Mouse (Mus musculus) spleen, postnatal 36 days (tissue): ENCODE results near the gene Atp5g2.
"Not testable (repeated sequence)": the region's sequence is repeated elsewhere in the genome, so short reads cannot be mapped to it uniquely, and the experiment has no call there.

Experiments
- DNase-seq, 2 experiments: peaks; one replicate each; pipeline ENCODE4 v3.0.0; 2022; ENCODE audit warnings: low spot score in 2 of 2, mixed read lengths in 1 of 2

Atp5g2 gene

GRCm38 (mm10) chr15:102669571-102669970, 2.6 kb downstream of the Atp5g2 start:
- DNase-seq, result no peak

GRCm38 (mm10) chr15:102665494-102665893, 6.7 kb downstream of the Atp5g2 start:
- peak; percentile 35 to 51 for DNase-seq

GRCm38 (mm10) chr15:102663825-102664224, 8.3 kb downstream of the Atp5g2 start:
- no peak for DNase-seq

GRCm38 (mm10) chr15:102662601-102663000, 9.6 kb downstream of the Atp5g2 start:
- not testable (repeated sequence) for DNase-seq

- no peak for DNase-seq
Measured at GRCm38 (mm10) chr15:102657926-102658381, 14.2 kb downstream of the Atp5g2 start.

- DNase-seq, result no peak
Measured at GRCm38 (mm10) chr15:102656658-102657057, 15.5 kb downstream of the Atp5g2 start.

- not testable (repeated sequence) for DNase-seq
Measured at GRCm38 (mm10) chr15:102651928-102652660, 20.1 kb downstream of the Atp5g2 start.

- DNase-seq, result no peak
Measured at GRCm38 (mm10) chr15:102651107-102651506, 21.0 kb downstream of the Atp5g2 start.

GRCm38 (mm10) chr15:102635817-102636216, 36.3 kb downstream of the Atp5g2 start:
- DNase-seq, result no peak

- DNase-seq, result no peak
Measured at GRCm38 (mm10) chr15:102634684-102635083, 37.5 kb downstream of the Atp5g2 start.

- peak; percentile 71 for DNase-seq
Measured at GRCm38 (mm10) chr15:102625687-102626055, 46.5 kb downstream of the Atp5g2 start.

- peak; percentile 100 for DNase-seq
Measured at GRCm38 (mm10) chr15:102624970-102625686, 47.0 kb downstream of the Atp5g2 start, which contains the start of the genes Gm28047 and Atf7. Gene Gm28047, minus strand, starts transcription at chr15:102625067. Gene Atf7, minus strand, starts transcription at chr15:102625464.

GRCm38 (mm10) chr15:102624291-102624969, 47.7 kb downstream of the Atp5g2 start:
- peak; percentile 2 to 6 for DNase-seq

- no peak for DNase-seq
Measured at GRCm38 (mm10) chr15:102623121-102623520, 49.0 kb downstream of the Atp5g2 start.

- no peak for DNase-seq
Measured at GRCm38 (mm10) chr15:102622536-102622935, 49.6 kb downstream of the Atp5g2 start.

- no peak for DNase-seq
Measured at GRCm38 (mm10) chr15:102620765-102621164, 51.4 kb downstream of the Atp5g2 start.

- DNase-seq, result no peak
Measured at GRCm38 (mm10) chr15:102619486-102619885, 52.7 kb downstream of the Atp5g2 start.

GRCm38 (mm10) chr15:102617654-102618053, 54.5 kb downstream of the Atp5g2 start:
- DNase-seq, result no peak

- DNase-seq, result no peak
Measured at GRCm38 (mm10) chr15:102616174-102616573, 56.0 kb downstream of the Atp5g2 start.

- no peak for DNase-seq
Measured at GRCm38 (mm10) chr15:102614224-102614623, 57.9 kb downstream of the Atp5g2 start.

- DNase-seq, result no peak
Measured at GRCm38 (mm10) chr15:102612966-102613365, 59.2 kb downstream of the Atp5g2 start.
